Mouse (Mus musculus) heart, adult 2 months (tissue): Measurements from ENCODE around the gene Dynlrb2.

Source experiments
- CTCF ChIP-seq: fragments of 200-600 bp; IDR thresholded peaks from 2 replicates; pipeline ENCODE4 v1.8.1; 2022; ENCODE audit warnings: antibody characterized with exemption, mild to moderate bottlenecking, moderate library complexity
- EP300 ChIP-seq: fragments of 200-500 bp; IDR thresholded peaks from 2 replicates; pipeline ENCODE4 v1.6.1; 2011; ENCODE audit warnings: low read depth, low read length, control low read depth; ENCODE audit not compliant: insufficient read depth

DNA sequence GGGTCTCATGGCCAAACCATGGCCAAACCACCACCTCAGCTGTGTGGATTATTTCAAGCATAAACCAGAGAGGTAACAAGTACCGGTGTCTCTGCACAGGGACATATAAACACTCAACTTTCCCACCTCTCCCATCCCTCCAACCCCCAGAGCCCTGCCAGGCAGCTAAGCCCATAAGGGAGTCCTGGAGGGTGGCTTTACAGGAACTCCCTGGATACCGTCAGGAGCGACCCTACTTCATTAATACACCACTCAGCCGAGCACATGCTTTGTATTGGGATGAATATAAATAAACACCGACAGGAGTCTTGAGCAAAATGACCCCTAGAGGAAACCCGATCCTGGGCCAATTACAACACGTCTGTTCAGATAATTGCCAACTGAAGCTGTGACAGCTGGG, 34.0 kb downstream of the Dynlrb2 start:
- TF ChIP-seq CTCF (no peak), EP300 (no peak)
